Mouse (Mus musculus): ENCODE measurements at regions not wholly inside any gene's neighbourhood (a gene's known extent, or its start where the extent isn't known, plus 50 kb on each side); places are given as distances from the start of the nearest gene placed in this dataset.

- no peak for DNase-seq (ENCODE audit: low read depth, low spot score)
These were observed 793.2 kb upstream of the Fat3 start for GRCm38 (mm10) chr9:17294327-17294726.

- no peak for DNase-seq (ENCODE audit: low read depth, low spot score)
These were observed 787.9 kb upstream of the Fat3 start for GRCm38 (mm10) chr9:17288790-17289596.

GRCm38 (mm10) chr9:17279334-17279990, 778.4 kb upstream of the Fat3 start:
- no peak for DNase-seq (ENCODE audit: low read depth, low spot score)

GRCm38 (mm10) chr9:17272616-17273015, 771.5 kb upstream of the Fat3 start:
- DNase-seq (ENCODE audit: low read depth, low spot score) = no peak

GRCm38 (mm10) chr9:17269624-17270023, 768.5 kb upstream of the Fat3 start:
- DNase-seq (ENCODE audit: low read depth, low spot score) = no peak

GRCm38 (mm10) chr9:17257148-17257547, 756.1 kb upstream of the Fat3 start:
- DNase-seq (ENCODE audit: low read depth, low spot score) = no peak

- DNase-seq (ENCODE audit: low read depth, low spot score) = no peak
These were observed 726.0 kb upstream of the Fat3 start for GRCm38 (mm10) chr9:17227091-17227481.

- no peak for DNase-seq (ENCODE audit: low read depth, low spot score)
These were observed 725.5 kb upstream of the Fat3 start for GRCm38 (mm10) chr9:17226475-17227090.

- no peak for DNase-seq (ENCODE audit: low read depth, low spot score)
These were observed 694.3 kb upstream of the Fat3 start for GRCm38 (mm10) chr9:17195339-17195738.

GRCm38 (mm10) chr9:17189552-17189951, 688.5 kb upstream of the Fat3 start:
- peak; percentile 5 for DNase-seq (ENCODE audit: low read depth, low spot score)

GRCm38 (mm10) chr9:17168193-17168592, 667.1 kb upstream of the Fat3 start:
- DNase-seq (ENCODE audit: low read depth, low spot score) = no peak

GRCm38 (mm10) chr9:17166331-17166730, 665.2 kb upstream of the Fat3 start:
- DNase-seq (ENCODE audit: low read depth, low spot score) = no peak

- no peak for DNase-seq (ENCODE audit: low read depth, low spot score)
These were observed 657.6 kb upstream of the Fat3 start for GRCm38 (mm10) chr9:17158481-17159366.

- DNase-seq (ENCODE audit: low read depth, low spot score) = no peak
These were observed 651.3 kb upstream of the Fat3 start for GRCm38 (mm10) chr9:17152369-17152768.

GRCm38 (mm10) chr9:17149424-17149823, 648.3 kb upstream of the Fat3 start:
- no peak for DNase-seq (ENCODE audit: low read depth, low spot score)

Data from ZHBTc4 (cell line).